Mouse (Mus musculus) cerebellum, adult (tissue): Measurements from ENCODE around the gene Sae1.
A peak's percentile ranks its signal among the peaks of the same experiment; 100 is the strongest.

Experiments used
- ATAC-seq: cut with Nextera tagmentation; 2 replicates; pipeline ENCODE4 v1.9.2; 2017; ENCODE audit warnings: mild to moderate bottlenecking, moderate library complexity, mixed read lengths; ENCODE audit not compliant: insufficient number of reproducible peaks, low FRiP score, low TSS enrichment

Sae1 gene

DNA sequence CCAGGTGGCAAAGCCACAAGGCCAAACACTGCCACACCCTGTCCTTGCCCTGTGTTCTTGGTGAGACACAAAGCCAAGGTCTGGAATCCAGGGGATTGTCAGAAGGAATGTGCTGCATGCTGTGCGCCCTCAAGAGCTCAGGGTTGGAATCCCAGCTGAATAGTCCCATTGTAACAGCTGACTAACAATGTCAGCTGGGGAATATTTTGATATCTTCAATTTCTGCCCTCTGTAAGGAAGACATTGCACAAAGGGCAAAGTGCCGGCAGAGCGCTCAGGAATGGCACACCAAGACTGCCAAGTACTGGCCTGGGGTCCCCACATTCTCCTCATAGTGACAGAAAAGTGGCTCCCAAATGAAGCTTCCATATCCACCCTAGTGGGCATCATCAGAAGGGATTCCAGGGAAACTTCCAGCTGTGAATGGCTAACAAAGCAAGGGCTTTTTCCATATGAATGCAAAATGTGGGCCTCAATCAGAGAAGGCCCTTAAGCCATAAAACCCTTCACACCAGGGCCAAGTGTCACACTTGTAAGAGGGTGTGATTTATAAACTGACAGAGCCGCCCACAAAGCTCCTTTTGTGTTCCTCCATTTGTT, 22.6 kb downstream of the Sae1 start:
- ATAC-seq, result no peak

DNA sequence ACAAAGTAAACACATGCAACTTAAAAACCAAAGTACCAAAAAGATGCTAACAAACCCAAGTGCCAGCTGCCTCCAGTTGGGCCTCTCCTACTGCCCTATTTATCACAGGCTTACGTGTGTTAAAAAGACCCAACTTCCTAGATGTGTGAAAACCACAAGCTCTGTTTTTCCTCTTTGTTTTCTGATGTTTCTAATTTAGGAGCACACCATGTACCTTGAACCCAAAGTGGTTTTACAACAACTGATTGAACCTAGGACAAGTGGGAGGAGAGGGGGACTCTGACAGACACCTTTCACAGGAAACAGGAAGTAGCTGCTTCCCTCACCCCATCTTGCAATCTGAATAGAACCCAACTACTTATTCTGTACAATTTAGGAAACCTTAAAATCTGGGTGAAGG, 23.3 kb downstream of the Sae1 start:
- no peak for ATAC-seq

DNA sequence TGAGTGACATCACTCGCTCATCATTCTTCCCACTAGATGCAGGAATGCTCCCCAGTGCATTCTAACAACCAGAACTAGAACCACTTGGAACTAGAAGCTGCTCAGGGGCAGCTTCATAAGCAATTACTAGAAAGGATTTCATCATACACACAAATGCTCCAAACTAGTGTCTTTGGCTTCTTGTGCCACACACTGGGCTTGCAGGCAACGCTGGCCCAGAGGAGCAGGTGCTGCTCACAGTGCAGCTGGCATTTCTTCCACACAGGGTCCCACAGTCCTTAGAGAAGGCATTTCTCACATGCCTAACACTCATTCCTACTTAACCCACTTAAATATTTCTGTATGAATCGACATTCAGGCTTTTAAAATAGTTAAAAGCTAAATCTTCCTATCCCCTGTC, 30.0 kb downstream of the Sae1 start:
- ATAC-seq, result no peak

DNA sequence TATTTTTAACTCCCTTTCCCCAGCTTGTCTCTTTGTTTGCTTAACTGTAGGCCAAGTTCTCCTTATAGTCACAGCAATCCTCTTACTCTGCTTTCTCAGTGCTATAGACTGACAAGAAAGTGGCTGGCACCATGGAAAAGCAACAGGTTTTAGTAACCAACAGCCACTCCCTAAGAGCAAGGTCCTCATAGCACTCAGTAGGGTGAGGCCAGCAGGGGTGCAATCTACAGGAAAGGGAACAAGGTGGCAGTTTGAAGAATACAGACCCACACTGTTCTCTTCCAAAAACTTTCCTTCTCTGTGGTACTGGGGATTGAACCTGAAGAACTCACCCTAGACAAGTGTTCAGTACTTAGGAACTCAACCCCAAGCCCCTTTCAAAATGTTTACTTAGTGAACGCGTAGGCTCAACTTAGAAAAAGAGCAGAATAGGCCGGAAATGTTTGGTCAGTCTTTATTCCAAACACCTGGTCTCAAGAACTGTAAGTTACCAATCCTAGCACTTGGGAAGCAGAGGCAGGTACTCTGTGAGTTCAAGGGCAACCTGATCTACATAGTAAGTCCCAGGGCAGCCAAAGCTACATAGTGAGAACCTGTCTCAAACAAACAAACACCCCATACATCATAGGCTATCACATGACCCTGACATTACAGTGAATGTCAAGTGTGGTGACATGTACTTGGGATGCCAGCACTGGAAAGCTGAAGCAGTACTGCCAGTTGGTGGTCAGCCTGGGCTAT, 31.6 kb downstream of the Sae1 start:
- no peak for ATAC-seq

DNA sequence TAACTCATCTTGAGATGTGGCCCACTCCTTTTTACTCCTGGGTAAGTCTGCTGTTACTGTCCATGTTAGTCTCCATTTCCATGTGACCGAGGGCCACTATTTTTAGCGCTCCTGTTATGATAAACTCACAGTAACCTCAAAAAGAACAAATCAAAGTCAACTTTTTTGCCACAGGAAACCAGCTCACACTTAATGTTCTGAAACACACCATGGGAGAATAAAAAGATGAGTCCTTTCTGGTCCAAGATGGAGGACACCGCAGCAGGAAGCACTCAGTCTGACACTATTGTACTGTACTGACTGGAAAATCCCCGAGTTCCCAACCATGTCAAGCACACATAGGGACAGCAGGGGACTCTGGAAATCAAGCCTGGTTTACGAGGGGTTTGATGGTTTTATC, 37.6 kb downstream of the Sae1 start:
- no peak for ATAC-seq

DNA sequence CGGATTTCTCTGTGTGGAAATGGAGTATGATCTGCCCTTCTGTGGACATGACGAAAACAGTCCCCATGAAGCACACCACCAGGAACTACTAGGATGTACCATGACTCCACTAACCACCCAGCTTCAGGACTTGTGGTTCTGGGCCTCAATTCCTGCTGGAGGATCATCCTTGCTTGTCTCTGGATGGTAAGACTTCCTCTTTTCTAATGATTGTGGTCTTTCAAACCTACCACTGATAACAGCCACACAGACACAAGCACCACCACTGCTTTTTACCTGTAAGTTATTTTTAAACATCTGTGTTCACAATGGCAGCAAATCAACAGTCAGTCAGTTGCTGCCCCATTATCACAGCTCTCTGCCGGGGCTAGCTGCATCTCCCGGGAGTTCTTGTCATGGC, 42.3 kb downstream of the Sae1 start:
- ATAC-seq, result no peak

DNA sequence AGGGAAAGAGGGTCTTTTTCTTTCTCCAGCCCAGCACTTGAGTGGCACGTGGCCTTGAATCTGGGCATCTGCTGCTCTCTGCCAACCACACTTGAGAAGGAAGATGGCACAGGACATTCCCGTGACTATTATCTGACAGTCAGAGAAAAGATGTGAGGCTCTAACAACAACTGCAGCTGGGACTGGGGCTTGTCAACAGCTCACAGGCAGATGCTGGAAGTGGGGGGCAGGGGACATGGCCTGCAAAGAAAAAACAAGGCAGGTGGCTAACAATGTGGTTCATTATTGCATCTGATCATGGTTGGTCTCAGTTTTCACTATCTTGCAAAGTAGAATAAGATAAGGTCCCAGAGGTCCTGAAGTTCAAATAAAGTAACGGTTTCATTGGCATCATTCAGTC, 43.0 kb downstream of the Sae1 start:
- no peak for ATAC-seq

DNA sequence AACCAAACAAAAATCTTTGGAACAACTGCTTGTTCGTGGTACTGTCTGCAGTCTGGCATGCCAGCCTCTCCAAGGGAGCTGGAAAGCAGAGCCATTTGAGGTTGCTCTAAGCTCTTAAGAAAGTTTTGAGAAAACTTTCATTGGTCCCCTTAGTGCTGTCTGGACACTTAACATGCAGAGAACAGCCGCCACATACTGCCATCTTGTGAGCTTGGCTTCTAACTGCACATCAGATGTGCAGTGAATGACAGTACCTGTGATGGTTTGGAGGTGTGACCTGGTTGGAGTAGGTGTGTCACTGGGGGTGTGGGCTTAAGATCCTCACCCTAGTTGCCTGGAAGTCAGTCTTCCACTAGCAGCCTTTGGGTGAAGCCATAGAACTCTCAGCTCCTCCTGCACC, 49.9 kb downstream of the Sae1 start:
- ATAC-seq, result no peak

DNA sequence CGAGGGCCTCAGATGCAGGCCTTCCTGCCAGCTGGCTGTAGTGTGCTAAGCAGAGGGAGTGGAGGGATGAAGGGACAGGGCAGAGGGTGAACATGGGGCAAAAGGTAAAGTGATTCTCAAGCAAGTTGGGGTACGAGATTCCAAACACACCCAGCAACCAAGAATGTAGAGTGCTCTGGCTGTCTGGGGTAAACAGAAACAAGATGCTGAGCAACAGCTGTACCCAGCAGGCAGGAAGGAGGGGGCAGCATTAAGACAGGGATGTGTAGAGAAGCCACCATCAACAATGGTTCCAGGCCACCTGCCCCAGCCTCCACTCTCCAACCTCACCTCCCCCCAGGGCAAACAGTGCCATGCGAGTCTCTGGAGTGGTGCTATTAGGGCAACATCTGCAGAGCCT, 58.5 kb downstream of the Sae1 start:
- ATAC-seq, result no peak

DNA sequence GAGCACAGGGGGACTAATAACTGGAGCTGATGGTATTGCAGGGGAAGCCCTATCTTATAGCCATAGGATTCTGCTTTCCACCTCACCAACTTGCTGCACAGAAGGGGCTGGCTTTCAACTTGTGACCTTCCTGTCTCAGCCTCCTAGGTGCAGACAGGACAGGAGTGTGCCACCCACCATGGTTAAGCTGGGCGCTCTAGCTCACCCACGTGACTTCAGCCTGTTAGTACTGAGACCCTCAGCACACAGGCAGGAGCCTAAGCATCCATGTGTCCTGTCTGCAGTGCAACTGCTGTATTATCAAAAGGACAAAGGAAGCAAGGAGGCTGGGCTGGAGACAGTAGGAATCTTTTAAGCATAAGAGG, 61.0 kb downstream of the Sae1 start:
- no peak for ATAC-seq

DNA sequence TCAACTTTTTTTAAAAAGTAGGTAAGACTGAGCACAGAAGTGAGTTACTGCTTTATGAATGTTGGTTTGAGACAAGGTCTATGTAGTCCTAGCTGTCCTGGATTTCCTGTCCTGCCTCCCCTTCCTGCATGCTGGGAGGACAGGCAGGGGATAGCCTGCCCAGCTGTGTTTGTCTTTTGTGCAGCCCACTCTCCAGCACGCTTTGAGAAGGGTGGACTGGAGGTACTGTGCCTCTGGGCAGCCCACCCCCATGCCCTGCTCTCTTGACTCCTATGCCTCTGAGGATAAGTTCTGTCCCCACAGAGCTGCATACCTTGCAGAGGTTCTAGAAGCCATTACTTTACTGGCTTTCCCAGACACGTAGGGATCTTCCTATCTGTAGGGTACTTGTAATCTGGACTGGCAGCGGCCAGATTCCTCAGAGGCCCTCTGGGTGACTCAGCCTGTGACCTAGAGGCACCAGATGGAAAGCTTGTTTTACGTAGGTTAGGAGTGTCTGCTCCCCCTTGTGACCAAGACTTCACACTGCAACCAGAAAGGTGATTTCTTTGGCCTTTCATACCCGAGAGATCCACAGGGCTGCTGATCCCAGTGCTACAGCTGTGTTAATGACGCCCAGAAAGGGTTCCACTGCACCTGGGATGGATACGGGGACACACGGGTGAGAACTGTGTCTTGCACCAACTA, 61.5 kb downstream of the Sae1 start:
- peak; percentile 87; the same call in 1 of the 2 replicates for ATAC-seq

DNA sequence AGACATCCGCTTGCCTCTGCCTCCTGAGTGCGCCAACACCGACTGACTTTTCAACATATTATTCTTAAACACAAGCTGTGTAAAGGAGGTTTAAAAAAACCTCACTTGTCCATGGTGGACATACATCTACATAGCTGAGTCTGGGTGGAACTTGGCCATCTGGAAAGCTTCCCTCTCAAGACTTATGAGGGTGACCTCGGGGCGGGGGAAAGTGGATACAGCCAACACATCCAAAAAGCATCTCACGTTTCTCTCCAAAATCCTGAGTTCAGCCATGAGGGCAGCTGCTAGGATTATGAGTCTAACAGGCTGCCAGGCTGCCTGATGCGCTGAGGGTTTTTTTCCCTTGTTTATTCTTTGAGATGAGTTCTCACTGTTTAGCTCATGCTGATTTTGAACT, 62.9 kb downstream of the Sae1 start:
- no peak for ATAC-seq

DNA sequence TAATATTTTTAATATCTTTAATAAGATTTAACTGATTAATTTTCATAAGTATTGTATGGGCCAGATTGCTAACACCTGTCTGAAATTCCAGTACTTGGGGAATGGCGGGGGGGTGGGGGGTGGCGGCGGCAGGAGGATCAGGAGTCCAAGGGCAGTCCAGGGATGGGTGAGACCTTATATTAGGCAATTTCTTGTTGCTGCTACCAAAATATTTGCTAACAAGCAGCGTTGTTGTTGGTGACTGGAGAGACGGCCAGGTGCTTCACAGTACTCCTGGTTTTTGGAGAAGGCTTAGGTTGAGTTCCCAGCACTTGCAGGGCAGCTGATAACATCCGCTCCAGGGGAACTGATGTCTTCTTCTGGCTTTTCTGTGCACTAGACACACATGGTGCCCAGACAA, 67.1 kb downstream of the Sae1 start:
- ATAC-seq, result no peak

DNA sequence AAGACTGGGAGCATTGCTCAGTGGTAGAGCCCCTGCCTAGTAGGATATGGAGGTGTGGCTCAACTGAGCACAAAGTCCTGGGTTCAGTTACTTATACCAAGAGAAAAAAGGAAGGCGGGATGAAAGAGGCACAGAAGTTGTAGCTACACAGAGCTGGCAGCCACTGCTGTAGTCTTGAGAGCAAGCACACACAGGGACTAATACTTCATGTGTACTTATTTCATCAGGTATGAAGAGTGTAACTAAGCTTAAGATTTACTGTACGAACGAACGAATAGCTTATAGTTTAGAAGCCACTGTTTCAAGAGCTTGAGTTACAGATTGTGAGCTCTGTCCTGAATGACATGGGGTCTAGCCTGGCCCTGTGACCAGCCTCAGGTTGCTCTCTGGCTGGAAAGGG, 68.4 kb downstream of the Sae1 start:
- no peak for ATAC-seq

DNA sequence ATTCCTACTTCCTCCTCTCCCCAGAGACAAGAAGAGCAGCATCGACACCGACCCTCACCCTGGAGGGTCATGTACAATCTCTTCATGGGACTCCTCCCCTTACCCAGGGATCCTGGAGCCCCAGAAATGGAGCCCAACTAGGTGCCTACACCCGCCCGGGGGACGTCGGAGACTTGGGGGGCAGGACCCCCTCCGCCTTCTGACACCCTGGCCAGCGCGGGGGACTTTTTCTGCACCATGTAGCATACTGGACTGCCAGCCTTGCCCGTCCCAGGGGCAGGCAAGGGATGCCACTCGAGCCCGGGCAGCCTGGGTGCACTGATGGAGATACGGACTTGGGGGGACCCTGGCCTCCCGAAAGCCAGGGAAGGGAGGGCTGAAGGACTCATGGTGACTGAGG, 70.5 kb downstream of the Sae1 start:
- no peak for ATAC-seq

DNA sequence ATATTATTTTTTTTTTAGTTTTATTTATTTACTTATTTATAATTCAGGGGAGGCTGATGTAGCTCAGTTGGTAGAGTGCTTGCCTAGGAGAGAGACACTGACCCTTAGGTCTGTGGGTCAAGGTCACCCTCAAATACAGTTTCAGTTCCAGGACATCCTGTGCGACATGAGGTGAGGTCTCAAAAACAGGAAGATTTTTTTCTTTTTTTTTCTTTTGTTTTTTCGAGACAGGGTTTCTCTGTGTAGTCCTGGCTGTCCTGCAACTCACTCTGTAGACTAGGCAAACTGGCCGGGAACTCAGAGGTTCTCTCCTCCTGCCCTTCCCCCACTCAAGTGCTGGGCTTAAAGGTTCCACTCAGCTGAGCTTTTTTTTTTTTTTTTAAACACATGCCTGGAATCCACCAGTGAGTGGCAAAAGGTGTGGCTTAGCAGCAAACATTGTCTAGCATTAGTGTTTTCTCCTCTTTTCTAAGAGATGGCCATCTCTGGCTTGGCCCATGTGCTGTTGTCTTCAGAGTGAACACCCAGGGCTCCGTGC, 72.3 kb downstream of the Sae1 start:
- ATAC-seq, result no peak

DNA sequence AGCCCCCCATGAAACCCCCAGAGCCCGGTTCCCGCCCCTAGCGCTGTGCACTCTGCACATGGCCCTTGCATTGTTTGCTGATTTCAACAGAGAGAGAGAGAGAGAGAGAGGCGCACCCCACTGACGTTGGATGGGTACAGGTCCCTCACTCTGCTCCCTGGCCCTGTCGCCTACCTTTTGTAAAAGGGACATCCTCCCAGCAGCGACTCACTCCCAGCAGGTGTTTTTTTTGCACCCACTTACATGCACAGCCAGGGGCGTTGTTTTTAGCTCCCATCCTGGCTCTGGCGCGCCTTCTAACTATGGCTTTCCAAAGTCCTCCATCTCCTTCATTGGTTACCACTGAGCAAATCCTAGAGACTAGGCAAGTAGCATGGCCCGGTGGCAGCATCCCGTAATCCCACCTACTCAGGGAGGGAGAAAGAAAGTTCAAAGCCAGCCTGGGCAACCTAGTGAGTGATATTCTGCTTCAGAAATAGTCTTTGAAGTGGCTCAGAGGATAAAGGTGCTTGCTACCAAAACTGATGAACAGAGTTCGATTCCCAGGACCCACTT, 73.3 kb downstream of the Sae1 start:
- 0 out of 2 replicates have a peak, but pooled peaks have one; percentile 21 for ATAC-seq

DNA sequence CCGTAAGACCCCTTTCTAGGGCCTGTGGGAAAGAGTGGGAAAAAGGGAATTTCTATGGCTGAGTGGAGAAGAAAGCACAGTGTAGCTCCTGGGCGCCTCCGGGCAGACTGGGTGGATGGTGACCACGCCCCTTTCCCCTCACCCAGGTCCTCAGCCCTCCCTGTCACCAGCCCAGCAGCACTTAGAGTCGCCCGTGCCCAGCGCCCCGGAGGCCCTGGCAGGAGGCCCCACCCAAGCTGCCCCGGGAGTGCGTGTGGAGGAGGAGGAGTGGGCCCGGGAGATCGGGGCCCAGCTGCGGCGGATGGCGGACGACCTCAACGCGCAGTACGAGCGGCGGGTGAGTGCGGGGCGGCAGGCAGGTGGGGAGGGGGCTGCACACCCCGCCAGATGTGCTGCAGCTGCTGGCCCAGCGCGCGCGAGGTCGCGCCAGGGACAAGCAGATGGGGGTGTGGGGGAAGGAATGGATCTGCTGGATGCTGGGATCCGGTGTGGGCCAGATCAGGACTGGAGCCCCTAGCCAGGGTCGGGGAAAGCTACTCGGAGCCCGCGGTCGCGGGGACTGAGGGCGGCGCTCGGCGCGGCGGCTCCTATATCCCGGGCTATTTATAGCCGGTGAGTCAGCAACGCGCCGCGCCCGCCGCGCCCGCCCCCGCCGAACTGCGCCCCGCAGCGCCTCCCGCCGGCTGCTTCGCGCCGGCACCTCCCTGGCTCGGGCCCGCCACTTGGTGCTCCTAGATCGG, 74.0 kb downstream of the Sae1 start:
- peak; percentile 42; the same call in 1 of the 2 replicates for ATAC-seq

DNA sequence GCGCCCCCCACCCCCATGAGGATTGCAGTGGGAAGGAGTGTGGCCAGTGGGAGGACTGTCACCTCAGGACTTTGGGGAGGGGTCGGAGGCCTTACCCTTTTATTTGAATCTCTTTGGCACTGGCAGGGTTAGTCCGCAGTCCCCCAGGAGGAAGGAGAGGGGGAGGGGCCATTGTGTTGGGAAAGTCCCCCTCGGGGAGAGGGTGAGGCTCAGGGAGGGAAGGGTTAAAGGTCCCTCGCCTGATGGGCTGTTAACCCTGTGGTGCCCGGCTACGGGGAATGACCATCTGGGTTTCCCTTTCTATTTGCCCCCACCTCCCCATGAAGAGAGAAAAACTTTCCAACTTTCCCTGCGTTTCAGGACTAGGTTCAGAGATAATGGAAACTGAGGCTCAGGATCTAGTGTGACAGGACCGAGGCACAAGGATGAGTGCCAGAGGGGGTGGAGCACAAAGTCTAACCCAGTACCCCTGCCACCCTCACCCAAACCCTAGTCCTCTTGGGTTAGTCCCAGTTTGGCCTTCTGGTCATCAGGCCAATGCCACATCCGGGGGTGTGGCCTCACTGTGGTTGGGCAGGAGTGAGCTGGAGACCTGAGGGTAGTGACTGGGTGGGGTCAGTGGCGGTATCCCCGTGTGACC, 74.8 kb downstream of the Sae1 start:
- no peak for ATAC-seq

DNA sequence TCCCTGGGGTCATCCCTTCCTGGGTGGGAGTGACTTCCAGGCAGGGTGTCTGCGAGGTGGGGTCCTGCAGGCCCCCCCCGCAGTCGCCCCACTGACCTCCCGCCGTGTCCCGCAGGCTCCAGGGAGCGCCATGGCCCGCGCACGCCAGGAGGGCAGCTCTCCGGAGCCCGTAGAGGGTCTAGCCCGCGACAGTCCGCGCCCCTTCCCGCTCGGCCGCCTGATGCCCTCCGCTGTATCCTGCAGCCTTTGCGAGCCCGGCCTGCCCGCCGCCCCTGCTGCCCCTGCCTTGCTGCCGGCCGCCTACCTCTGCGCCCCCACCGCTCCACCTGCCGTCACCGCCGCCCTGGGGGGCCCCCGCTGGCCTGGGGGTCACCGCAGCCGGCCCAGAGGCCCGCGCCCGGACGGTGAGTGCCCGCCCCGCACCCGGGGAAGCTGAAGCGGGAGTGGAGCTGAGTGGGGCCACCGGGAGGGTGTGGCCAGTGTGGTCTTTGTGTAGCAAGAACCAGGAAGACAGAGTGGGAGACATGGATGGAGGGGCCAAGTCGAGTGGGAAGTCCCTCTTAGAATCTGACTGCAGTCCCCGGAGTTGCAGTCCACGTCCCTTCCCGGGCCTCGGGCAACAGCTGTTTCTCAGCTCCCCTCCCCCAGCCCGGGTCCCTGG, 75.5 kb downstream of the Sae1 start:
- no peak for ATAC-seq
